Mouse (Mus musculus): ENCODE measurements at regions not wholly inside any gene's neighbourhood (a gene's known extent, or its start where the extent isn't known, plus 50 kb on each side); places are given as distances from the start of the nearest gene placed in this dataset.

- 30% methylated on average over 5 of the region's 5 CpGs for WGBS
- no peak overlapping the region for H3K4me3 ChIP-seq (ENCODE audit: low read depth, low read length)
- no peaks in the 10 kb centered on the region for H3K36me3 ChIP-seq (ENCODE audit: control insufficient read depth, insufficient read depth, low read length)
- no peaks in the 10 kb centered on the region for H3K9me3 ChIP-seq (ENCODE audit: control insufficient read depth, low read depth, low read length)
- H3K4me2 ChIP-seq (replicated peaks; ENCODE audit: low read depth, low read length): no peak overlapping the region
- ATAC-seq (ENCODE audit: insufficient number of reproducible peaks, insufficient read depth, low FRiP score, low read depth): no peak
- H3K4me1 ChIP-seq (ENCODE audit: control insufficient read depth, insufficient read depth, low read length): peaks cover 5% of the 10 kb centered on the region; the same call in 1 of the 2 replicates
- no peak overlapping the region for H3K9ac ChIP-seq (replicated peaks; ENCODE audit: low read depth, low read length)
- H3K27ac ChIP-seq (ENCODE audit: low read length): no peak overlapping the region
- H3K27me3 ChIP-seq (ENCODE audit: control insufficient read depth, insufficient read depth, low read length): no peaks in the 10 kb centered on the region
Observed at GRCm38 (mm10) chr11:44156081-44156480, 243.8 kb upstream of the Il12b start.

- 40% methylated on average over 3 of the region's 3 CpGs for WGBS
- Histone ChIP-seq H3K27me3 (ENCODE audit: control insufficient read depth, insufficient read depth, low read length) (no peaks in the 10 kb centered on the region), H3K4me3 (ENCODE audit: low read depth, low read length) (no peak overlapping the region), H3K4me2 (replicated peaks; ENCODE audit: low read depth, low read length) (no peak overlapping the region), H3K36me3 (ENCODE audit: control insufficient read depth, insufficient read depth, low read length) (no peaks in the 10 kb centered on the region), H3K4me1 (ENCODE audit: control insufficient read depth, insufficient read depth, low read length) (peaks cover 5% of the 10 kb centered on the region; the same call in 1 of the 2 replicates), H3K27ac (ENCODE audit: low read length) (no peak overlapping the region), H3K9ac (replicated peaks; ENCODE audit: low read depth, low read length) (no peak overlapping the region), H3K9me3 (ENCODE audit: control insufficient read depth, low read depth, low read length) (no peaks in the 10 kb centered on the region)
- ATAC-seq (ENCODE audit: insufficient number of reproducible peaks, insufficient read depth, low FRiP score, low read depth): no peak
Observed at GRCm38 (mm10) chr11:44156490-44157345, 243.1 kb upstream of the Il12b start.

GRCm38 (mm10) chr11:44158236-44158635 lies 241.6 kb upstream of the Il12b start:
- Histone ChIP-seq H3K4me3 (ENCODE audit: low read depth, low read length) (no peak overlapping the region), H3K4me2 (replicated peaks; ENCODE audit: low read depth, low read length) (no peak overlapping the region), H3K4me1 (ENCODE audit: control insufficient read depth, insufficient read depth, low read length) (peaks cover 5% of the 10 kb centered on the region; the same call in 1 of the 2 replicates), H3K27ac (ENCODE audit: low read length) (no peak overlapping the region), H3K36me3 (ENCODE audit: control insufficient read depth, insufficient read depth, low read length) (no peaks in the 10 kb centered on the region), H3K9ac (replicated peaks; ENCODE audit: low read depth, low read length) (no peak overlapping the region), H3K9me3 (ENCODE audit: control insufficient read depth, low read depth, low read length) (no peaks in the 10 kb centered on the region), H3K27me3 (ENCODE audit: control insufficient read depth, insufficient read depth, low read length) (no peaks in the 10 kb centered on the region)
- ATAC-seq (ENCODE audit: insufficient number of reproducible peaks, insufficient read depth, low FRiP score, low read depth): no peak
- WGBS: 71% methylated on average over 5 of the region's 5 CpGs

GRCm38 (mm10) chr11:44161734-44162418 lies 238.0 kb upstream of the Il12b start:
- no peak overlapping the region for H3K27ac ChIP-seq (ENCODE audit: low read length)
- no peak for ATAC-seq (ENCODE audit: insufficient number of reproducible peaks, insufficient read depth, low FRiP score, low read depth)
- 53% methylated on average over 7 of the region's 7 CpGs for WGBS

GRCm38 (mm10) chr11:44163049-44163448 lies 236.8 kb upstream of the Il12b start:
- no peaks in the 10 kb centered on the region for H3K36me3 ChIP-seq (ENCODE audit: control insufficient read depth, insufficient read depth, low read length)
- WGBS: 72% methylated on average over 4 of the region's 4 CpGs
- no peak overlapping the region for H3K9ac ChIP-seq (replicated peaks; ENCODE audit: low read depth, low read length)
- H3K9me3 ChIP-seq (ENCODE audit: control insufficient read depth, low read depth, low read length): no peaks in the 10 kb centered on the region
- no peaks in the 10 kb centered on the region for H3K4me1 ChIP-seq (ENCODE audit: control insufficient read depth, insufficient read depth, low read length)
- H3K27me3 ChIP-seq (ENCODE audit: control insufficient read depth, insufficient read depth, low read length): no peaks in the 10 kb centered on the region
- H3K27ac ChIP-seq (ENCODE audit: low read length): no peak overlapping the region
- no peak overlapping the region for H3K4me2 ChIP-seq (replicated peaks; ENCODE audit: low read depth, low read length)
- H3K4me3 ChIP-seq (ENCODE audit: low read depth, low read length): no peak overlapping the region
- ATAC-seq (ENCODE audit: insufficient number of reproducible peaks, insufficient read depth, low FRiP score, low read depth): no peak

More at GRCm38 (mm10) chr11:44161734-44162418, 238.0 kb upstream of the Il12b start:
- no peak overlapping the region for H3K4me3 ChIP-seq (ENCODE audit: low read depth, low read length)
- H3K9ac ChIP-seq (replicated peaks; ENCODE audit: low read depth, low read length): no peak overlapping the region
- no peaks in the 10 kb centered on the region for H3K4me1 ChIP-seq (ENCODE audit: control insufficient read depth, insufficient read depth, low read length)
- H3K4me2 ChIP-seq (replicated peaks; ENCODE audit: low read depth, low read length): no peak overlapping the region
- no peaks in the 10 kb centered on the region for H3K27me3 ChIP-seq (ENCODE audit: control insufficient read depth, insufficient read depth, low read length)
- H3K9me3 ChIP-seq (ENCODE audit: control insufficient read depth, low read depth, low read length): no peaks in the 10 kb centered on the region
- H3K36me3 ChIP-seq (ENCODE audit: control insufficient read depth, insufficient read depth, low read length): no peaks in the 10 kb centered on the region

- H3K4me2 ChIP-seq (replicated peaks; ENCODE audit: low read depth, low read length): no peak overlapping the region
- no peak overlapping the region for H3K27ac ChIP-seq (ENCODE audit: low read length)
- H3K4me3 ChIP-seq (ENCODE audit: low read depth, low read length): no peak overlapping the region
- ATAC-seq (ENCODE audit: insufficient number of reproducible peaks, insufficient read depth, low FRiP score, low read depth): no peak
- no peaks in the 10 kb centered on the region for H3K9me3 ChIP-seq (ENCODE audit: control insufficient read depth, low read depth, low read length)
- no peaks in the 10 kb centered on the region for H3K27me3 ChIP-seq (ENCODE audit: control insufficient read depth, insufficient read depth, low read length)
- H3K9ac ChIP-seq (replicated peaks; ENCODE audit: low read depth, low read length): no peak overlapping the region
- H3K4me1 ChIP-seq (ENCODE audit: control insufficient read depth, insufficient read depth, low read length): no peaks in the 10 kb centered on the region
- no peaks in the 10 kb centered on the region for H3K36me3 ChIP-seq (ENCODE audit: control insufficient read depth, insufficient read depth, low read length)
- WGBS: 86% methylated on average over 1 of the region's 1 CpGs
Observed at GRCm38 (mm10) chr11:44163748-44164147, 236.1 kb upstream of the Il12b start.

GRCm38 (mm10) chr11:44164186-44164585 lies 235.7 kb upstream of the Il12b start:
- no peak overlapping the region for H3K4me2 ChIP-seq (replicated peaks; ENCODE audit: low read depth, low read length)
- ATAC-seq (ENCODE audit: insufficient number of reproducible peaks, insufficient read depth, low FRiP score, low read depth): no peak
- H3K4me1 ChIP-seq (ENCODE audit: control insufficient read depth, insufficient read depth, low read length): no peaks in the 10 kb centered on the region
- 63% methylated on average over 2 of the region's 2 CpGs for WGBS
- no peak overlapping the region for H3K9ac ChIP-seq (replicated peaks; ENCODE audit: low read depth, low read length)
- no peaks in the 10 kb centered on the region for H3K36me3 ChIP-seq (ENCODE audit: control insufficient read depth, insufficient read depth, low read length)
- no peaks in the 10 kb centered on the region for H3K27me3 ChIP-seq (ENCODE audit: control insufficient read depth, insufficient read depth, low read length)
- H3K27ac ChIP-seq (ENCODE audit: low read length): no peak overlapping the region
- H3K9me3 ChIP-seq (ENCODE audit: control insufficient read depth, low read depth, low read length): no peaks in the 10 kb centered on the region
- no peak overlapping the region for H3K4me3 ChIP-seq (ENCODE audit: low read depth, low read length)

GRCm38 (mm10) chr11:44167724-44168500 lies 232.0 kb upstream of the Il12b start:
- no peak overlapping the region for H3K4me3 ChIP-seq (ENCODE audit: low read depth, low read length)
- H3K27ac ChIP-seq (ENCODE audit: low read length): no peak overlapping the region
- H3K9ac ChIP-seq (replicated peaks; ENCODE audit: low read depth, low read length): no peak overlapping the region
- H3K9me3 ChIP-seq (ENCODE audit: control insufficient read depth, low read depth, low read length): no peaks in the 10 kb centered on the region
- H3K4me2 ChIP-seq (replicated peaks; ENCODE audit: low read depth, low read length): no peak overlapping the region
- H3K27me3 ChIP-seq (ENCODE audit: control insufficient read depth, insufficient read depth, low read length): no peaks in the 10 kb centered on the region
- WGBS: 47% methylated on average over 6 of the region's 6 CpGs
- no peaks in the 10 kb centered on the region for H3K4me1 ChIP-seq (ENCODE audit: control insufficient read depth, insufficient read depth, low read length)
- no peaks in the 10 kb centered on the region for H3K36me3 ChIP-seq (ENCODE audit: control insufficient read depth, insufficient read depth, low read length)
- ATAC-seq (ENCODE audit: insufficient number of reproducible peaks, insufficient read depth, low FRiP score, low read depth): no peak

All from stomach, embryonic 14.5 days (tissue).